Mouse (Mus musculus) embryonic facial prominence, embryonic 14.5 days (tissue): ENCODE measurements around the gene Ube3b. TPM values are rescaled to one million over a fixed set of nuclear protein-coding genes. Genes with fewer than 3 reads are reported as not detected.
A peak's percentile ranks its signal among the peaks of the same experiment; 100 is the strongest.

Source experiments
- ATAC-seq: fragments of 200-750 bp; cut with Nextera tagmentation; 2 replicates; pipeline ENCODE4 v1.8.0; 2017; ENCODE audit warnings: low read depth, moderate number of reproducible peaks, moderate TSS enrichment
- DNase-seq: peaks from one replicate; pipeline ENCODE4 v3.0.0-alpha.2; 2015; ENCODE audit warnings: low spot score
- H3K27ac ChIP-seq: fragments of 300-500 bp; sonication (generic); replicated peaks from 2 replicates; pipeline ENCODE4 v1.5.1; 2014; ENCODE audit warnings: low read depth, mild to moderate bottlenecking, low read length, moderate library complexity
- H3K27me3 ChIP-seq: fragments of 300-500 bp; sonication (generic); replicated peaks from 2 replicates; pipeline ENCODE4 v1.6.1; 2014; ENCODE audit warnings: low read length; ENCODE audit not compliant: control insufficient read depth, insufficient read depth
- H3K36me3 ChIP-seq: fragments of 300-500 bp; sonication (generic); 2 replicates; pipeline ENCODE4 v1.6.1; 2014; ENCODE audit warnings: low read length, mixed read lengths; ENCODE audit not compliant: control insufficient read depth, insufficient read depth
- H3K4me1 ChIP-seq: fragments of 300-500 bp; sonication (generic); 2 replicates; pipeline ENCODE4 v1.6.1; 2014; ENCODE audit warnings: antibody characterized with exemption, low read length; ENCODE audit not compliant: control insufficient read depth, insufficient read depth
- H3K4me2 ChIP-seq: fragments of 300-500 bp; sonication (generic); 2 replicates; pipeline ENCODE4 v1.6.1; 2014; ENCODE audit warnings: low read depth, mild to moderate bottlenecking, low read length, moderate library complexity, mixed read lengths
- H3K4me3 ChIP-seq: fragments of 300-500 bp; sonication (generic); 2 replicates; pipeline ENCODE4 v1.5.1; 2014; ENCODE audit warnings: low read depth, mild to moderate bottlenecking, low read length
- H3K9ac ChIP-seq: fragments of 300-500 bp; sonication (generic); 2 replicates; pipeline ENCODE4 v1.6.1; 2014; ENCODE audit warnings: low read depth, mild to moderate bottlenecking, low read length, moderate library complexity, mixed read lengths
- H3K9me3 ChIP-seq: fragments of 300-500 bp; sonication (generic); 2 replicates; pipeline ENCODE4 v1.6.1; 2016; ENCODE audit warnings: low read length; ENCODE audit not compliant: control insufficient read depth
- WGBS: fragments of 180-500 bp; shearing (Covaris S2); extraction: QIAGEN DNeasy Blood & Tissue Kit; methylation state at CpG from one replicate; pipeline ENCODE4 v1.1.7; 2014; 5-methylcytosine and 5-hydroxymethylcytosine counted together
- polyA plus RNA-seq: library from polyadenylated mRNA; unstranded; fragments of >200 nt; fragmentation: Nextera tagmentation; extraction: Ambion mirVana; gene quantifications from 2 replicates; pipeline ENCODE4 v1.2.1, GENCODE M21; 2014

The Ube3b gene
- polyA plus RNA-seq, result 44.5 and 47.5 TPM in 2 replicates

DNA sequence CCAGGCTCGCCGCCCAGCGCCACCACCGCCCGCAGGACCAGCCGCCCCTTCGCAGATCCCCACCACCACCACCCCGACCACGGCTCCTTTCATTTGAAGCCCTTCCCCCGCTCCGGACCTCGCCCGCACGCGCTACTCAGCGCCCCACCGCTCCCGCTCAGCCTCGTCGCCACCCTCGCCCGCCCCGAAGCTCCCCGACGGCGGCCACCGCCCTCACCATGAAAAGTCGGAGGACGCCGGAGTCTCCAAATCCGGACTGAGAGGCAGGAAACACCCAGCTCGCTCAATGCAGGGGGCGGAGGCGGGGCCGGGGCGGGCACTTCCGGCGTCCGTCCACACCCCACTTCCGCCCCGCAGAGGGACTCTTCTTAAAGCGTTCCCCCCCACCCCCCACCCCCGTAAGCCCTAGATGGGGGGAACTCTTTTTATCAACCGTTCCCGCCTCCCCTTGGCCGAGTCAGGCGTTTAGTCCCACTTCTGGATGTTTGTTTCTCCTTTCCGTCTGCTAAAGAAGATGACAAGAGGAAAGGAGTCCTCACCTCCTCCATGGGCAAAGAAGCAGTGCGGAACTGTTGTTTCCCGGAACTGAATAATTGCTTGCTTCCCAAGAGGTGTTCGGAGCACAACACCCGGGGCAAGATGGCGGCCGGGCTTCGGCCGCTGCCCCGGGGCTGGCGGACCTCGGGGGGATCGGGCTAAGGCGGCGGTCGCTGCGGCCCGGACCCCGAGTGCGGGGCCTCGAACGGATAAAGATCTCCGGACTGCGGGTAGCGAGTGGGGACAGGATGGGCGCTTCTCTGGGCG is at the start of gene Ube3b, which contains the start of gene Kctd10:
TSS of gene Ube3b (plus strand) at position 399 of the 804 bp plus-strand sequence.
TSS of gene Kctd10 (minus strand) at position 300 of the 804 bp plus-strand sequence.
- H3K27ac ChIP-seq, result peak within 1 kb of the TSS; percentile 91
- no peaks in the 10 kb centered on the region for H3K27me3 ChIP-seq
- peak within 1 kb of the TSS; percentile 90 for H3K9ac ChIP-seq
- peaks cover 27% of the 10 kb centered on the region for H3K36me3 ChIP-seq
- no peaks in the 10 kb centered on the region for H3K9me3 ChIP-seq
- WGBS, result under 1% methylated on average over 45 of the region's 74 CpGs
- peak within 1 kb of the TSS; percentile 85 for H3K4me2 ChIP-seq
- H3K4me3 ChIP-seq, result peak within 1 kb of the TSS; percentile 70
- peak; percentile 96 for ATAC-seq
- DNase-seq, result peak; percentile 96
- peaks cover 30% of the 10 kb centered on the region for H3K4me1 ChIP-seq

- no peaks in the 10 kb centered on the region for H3K4me1 ChIP-seq
- no peak overlapping the region for H3K4me3 ChIP-seq
- H3K4me2 ChIP-seq, result no peak overlapping the region
- WGBS, result 83% methylated on average over 5 of the region's 5 CpGs
- no peak for ATAC-seq
- no peak overlapping the region for H3K27ac ChIP-seq
- DNase-seq, result no peak
- no peaks in the 10 kb centered on the region for H3K27me3 ChIP-seq
- no peak overlapping the region for H3K9ac ChIP-seq
- H3K9me3 ChIP-seq, result no peaks in the 10 kb centered on the region
- H3K36me3 ChIP-seq, result no peaks in the 10 kb centered on the region
Measured at GRCm38 (mm10) chr5:114342996-114343395, 37.4 kb upstream of the Ube3b start.

DNA sequence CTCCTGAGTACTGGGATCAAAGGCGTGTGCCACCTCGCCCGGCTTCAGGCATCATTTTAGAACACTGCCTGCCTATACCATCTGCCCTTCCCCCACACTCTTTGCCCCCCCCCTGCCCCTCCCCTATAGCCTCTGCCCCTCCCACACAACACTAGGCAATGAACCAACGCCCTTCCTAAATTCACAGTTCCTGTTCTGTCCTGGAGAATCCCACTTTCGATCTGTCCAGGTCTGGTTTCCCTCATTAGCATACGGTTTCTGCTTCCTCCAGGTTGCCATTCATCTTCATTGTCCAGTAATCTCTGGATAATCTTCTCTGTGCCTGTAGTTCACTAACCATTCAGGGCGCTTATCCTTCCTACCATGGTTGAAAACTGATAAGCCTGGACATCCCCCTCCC is 36.8 kb upstream of the Ube3b start:
- H3K4me2 ChIP-seq, result no peak overlapping the region
- no peak for ATAC-seq
- H3K4me1 ChIP-seq, result no peaks in the 10 kb centered on the region
- WGBS, result 80% methylated on average over 7 of the region's 7 CpGs
- no peaks in the 10 kb centered on the region for H3K9me3 ChIP-seq
- H3K9ac ChIP-seq, result no peak overlapping the region
- no peak for DNase-seq
- no peak overlapping the region for H3K4me3 ChIP-seq
- H3K27ac ChIP-seq, result no peak overlapping the region
- no peaks in the 10 kb centered on the region for H3K27me3 ChIP-seq
- H3K36me3 ChIP-seq, result no peaks in the 10 kb centered on the region

GRCm38 (mm10) chr5:114345538-114345937 is 34.9 kb upstream of the Ube3b start:
- 56% methylated on average over 3 of the region's 3 CpGs for WGBS
- H3K4me3 ChIP-seq, result no peak overlapping the region
- no peaks in the 10 kb centered on the region for H3K36me3 ChIP-seq
- ATAC-seq (no peak), DNase-seq (no peak)
- no peak overlapping the region for H3K9ac ChIP-seq
- no peaks in the 10 kb centered on the region for H3K9me3 ChIP-seq
- H3K27ac ChIP-seq, result no peak overlapping the region
- no peaks in the 10 kb centered on the region for H3K27me3 ChIP-seq
- H3K4me2 ChIP-seq, result no peak overlapping the region
- H3K4me1 ChIP-seq, result no peaks in the 10 kb centered on the region

GRCm38 (mm10) chr5:114347005-114347404 is 33.4 kb upstream of the Ube3b start:
- Histone ChIP-seq H3K27ac (no peak overlapping the region), H3K27me3 (no peaks in the 10 kb centered on the region), H3K4me2 (no peak overlapping the region), H3K9ac (no peak overlapping the region), H3K4me3 (no peak overlapping the region), H3K36me3 (no peaks in the 10 kb centered on the region), H3K4me1 (no peaks in the 10 kb centered on the region), H3K9me3 (no peaks in the 10 kb centered on the region)
- ATAC-seq, result no peak
- DNase-seq, result no peak
- 81% methylated on average over 10 of the region's 10 CpGs for WGBS

GRCm38 (mm10) chr5:114351490-114351889 is 28.9 kb upstream of the Ube3b start:
- WGBS, result 61% methylated on average over 10 of the region's 10 CpGs
- H3K9me3 ChIP-seq, result 0 out of 2 replicates have a peak, but pooled peaks cover 4% of the 10 kb centered on the region
- H3K9ac ChIP-seq, result no peak overlapping the region
- no peak overlapping the region for H3K4me2 ChIP-seq
- no peaks in the 10 kb centered on the region for H3K27me3 ChIP-seq
- ATAC-seq, result no peak
- H3K4me1 ChIP-seq, result no peaks in the 10 kb centered on the region
- H3K4me3 ChIP-seq, result no peak overlapping the region
- H3K27ac ChIP-seq, result no peak overlapping the region
- H3K36me3 ChIP-seq, result no peaks in the 10 kb centered on the region
- no peak for DNase-seq

- H3K9me3 ChIP-seq, result 0 out of 2 replicates have a peak, but pooled peaks cover 4% of the 10 kb centered on the region
- peak; percentile 95 for DNase-seq
- H3K27ac ChIP-seq, result peak overlapping the region; percentile 69
- H3K4me1 ChIP-seq, result 0 out of 2 replicates have a peak, but pooled peaks cover 4% of the 10 kb centered on the region
- H3K36me3 ChIP-seq, result peaks cover 10% of the 10 kb centered on the region; the same call in 1 of the 2 replicates
- H3K4me3 ChIP-seq, result no peak overlapping the region
- peak overlapping the region; percentile 31 for H3K4me2 ChIP-seq
- no peaks in the 10 kb centered on the region for H3K27me3 ChIP-seq
- peak; percentile 90 for ATAC-seq
- H3K9ac ChIP-seq, result peak overlapping the region; percentile 11; the same call in 1 of the 2 replicates
- 23% methylated on average over 7 of the region's 7 CpGs for WGBS
Measured at GRCm38 (mm10) chr5:114356250-114356935, 24.0 kb upstream of the Ube3b start.

DNA sequence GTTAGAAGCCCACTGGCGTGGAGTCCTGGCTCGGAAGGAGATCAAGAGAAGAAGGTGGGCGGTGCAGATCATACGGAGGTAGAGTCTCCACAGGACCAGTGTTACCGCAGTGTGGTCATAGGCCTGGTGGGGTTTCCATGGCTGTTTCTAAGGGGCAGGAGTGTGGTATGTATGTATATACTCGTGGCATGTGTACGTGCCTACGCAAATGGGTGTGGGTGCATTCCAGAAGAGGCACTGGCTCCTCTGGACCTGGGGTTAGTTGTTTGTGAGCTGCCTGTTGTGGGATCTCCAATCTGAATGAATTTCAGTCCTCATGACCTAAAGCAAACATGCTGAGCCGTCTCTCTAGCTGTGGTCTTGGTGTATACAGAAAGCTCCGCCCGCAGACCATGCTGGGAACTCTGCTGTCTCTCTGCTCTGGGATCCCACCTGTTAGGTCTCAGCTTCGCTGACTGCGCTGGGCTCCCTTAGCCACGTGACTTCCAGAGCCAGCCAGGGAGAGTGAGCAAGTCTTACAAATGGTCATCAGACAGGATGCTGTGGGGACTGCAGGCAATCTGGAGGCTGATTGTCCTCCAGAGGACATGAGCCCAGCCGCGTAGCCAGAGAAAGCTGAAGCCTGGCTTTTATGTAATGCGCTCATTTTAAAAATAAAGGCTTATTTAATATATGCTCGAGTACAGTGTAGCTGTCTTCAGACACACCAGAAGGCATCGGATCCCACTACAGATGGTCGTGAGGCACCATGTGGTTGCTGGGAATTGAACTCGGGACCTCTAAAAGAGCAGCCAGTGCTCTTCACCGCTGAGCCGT is 23.3 kb upstream of the Ube3b start:
- 0 out of 2 replicates have a peak, but pooled peaks cover 4% of the 10 kb centered on the region for H3K4me1 ChIP-seq
- H3K27me3 ChIP-seq, result no peaks in the 10 kb centered on the region
- H3K27ac ChIP-seq, result peak overlapping the region; percentile 69
- DNase-seq (peak; percentile 78), ATAC-seq (peak; percentile 71)
- H3K9ac ChIP-seq, result peak overlapping the region; percentile 11; the same call in 1 of the 2 replicates
- WGBS, result 44% methylated on average over 23 of the region's 23 CpGs
- H3K36me3 ChIP-seq, result peaks cover 17% of the 10 kb centered on the region
- H3K4me2 ChIP-seq, result peak overlapping the region; percentile 31
- H3K4me3 ChIP-seq, result no peak overlapping the region
- 0 out of 2 replicates have a peak, but pooled peaks cover 4% of the 10 kb centered on the region for H3K9me3 ChIP-seq
